Mouse (Mus musculus): ENCODE measurements at regions not wholly inside any gene's neighbourhood (a gene's known extent, or its start where the extent isn't known, plus 50 kb on each side); places are given as distances from the start of the nearest gene placed in this dataset.
"Not testable (repeated sequence)": the region's sequence is repeated elsewhere in the genome, so short reads cannot be mapped to it uniquely, and the experiment has no call there.

DNA sequence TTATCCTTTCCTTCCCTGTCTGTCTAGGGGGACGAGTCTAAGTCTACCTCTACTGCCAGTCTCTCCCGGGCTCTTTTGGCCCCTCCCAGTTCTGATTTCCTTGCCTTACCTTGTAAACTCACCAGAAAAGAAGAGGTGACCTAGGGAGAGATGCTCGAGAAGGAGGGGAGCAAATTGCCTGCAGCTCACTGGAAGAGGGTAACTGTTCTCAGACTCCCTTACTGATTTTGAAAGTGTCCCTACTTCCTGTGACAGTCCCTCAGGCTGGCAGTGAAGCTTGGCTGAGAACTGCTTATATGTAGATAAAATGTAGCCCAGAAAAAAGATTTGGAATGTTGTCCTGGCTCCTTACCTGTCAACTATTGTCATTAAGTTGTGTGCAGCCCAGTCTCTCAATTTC is 180.6 kb upstream of the Tab2 start:
- DNase-seq (ENCODE audit: low spot score in 2 of 2), result no peak

DNA sequence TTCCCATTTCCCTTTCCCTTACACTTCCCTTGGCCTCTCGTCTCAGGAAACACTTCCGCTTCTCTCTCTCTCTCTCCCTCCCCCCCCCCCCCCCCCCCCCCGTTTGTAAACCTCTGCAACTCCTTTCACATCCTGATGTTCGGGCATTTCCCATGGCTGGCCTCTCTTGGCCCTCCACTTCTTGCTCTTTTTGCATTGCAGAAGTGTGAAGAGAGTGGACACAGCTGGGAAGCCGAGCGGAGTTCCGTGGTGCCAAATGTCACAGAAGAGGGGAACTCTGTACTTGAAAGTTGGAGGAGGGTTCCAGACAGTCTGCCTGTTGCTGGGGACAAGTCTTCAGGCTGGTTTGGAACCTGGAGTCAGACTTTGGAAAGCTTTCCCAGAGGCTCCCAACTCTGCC is 179.2 kb upstream of the Tab2 start:
- no peak for DNase-seq (ENCODE audit: low spot score in 2 of 2)

DNA sequence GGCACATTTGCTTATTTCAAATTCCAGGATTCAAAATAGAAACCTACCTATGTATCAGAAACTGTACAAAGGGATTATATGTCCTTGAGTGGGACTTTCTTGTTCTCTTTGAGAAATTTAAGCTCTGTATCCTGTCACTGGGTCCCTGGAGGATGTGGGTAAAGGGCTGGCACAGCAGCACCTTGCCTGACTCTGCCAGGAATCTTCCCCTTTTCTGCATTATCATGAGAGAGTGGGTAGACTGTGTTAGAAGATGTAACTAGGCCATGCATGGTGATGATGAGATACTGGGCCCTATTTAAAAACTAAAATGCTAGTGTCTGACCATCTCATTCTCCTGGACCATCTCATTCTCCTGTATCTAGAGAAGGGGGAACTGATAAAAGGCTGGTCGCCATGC is 178.4 kb upstream of the Tab2 start:
- no peak for DNase-seq (ENCODE audit: low spot score in 2 of 2)

DNA sequence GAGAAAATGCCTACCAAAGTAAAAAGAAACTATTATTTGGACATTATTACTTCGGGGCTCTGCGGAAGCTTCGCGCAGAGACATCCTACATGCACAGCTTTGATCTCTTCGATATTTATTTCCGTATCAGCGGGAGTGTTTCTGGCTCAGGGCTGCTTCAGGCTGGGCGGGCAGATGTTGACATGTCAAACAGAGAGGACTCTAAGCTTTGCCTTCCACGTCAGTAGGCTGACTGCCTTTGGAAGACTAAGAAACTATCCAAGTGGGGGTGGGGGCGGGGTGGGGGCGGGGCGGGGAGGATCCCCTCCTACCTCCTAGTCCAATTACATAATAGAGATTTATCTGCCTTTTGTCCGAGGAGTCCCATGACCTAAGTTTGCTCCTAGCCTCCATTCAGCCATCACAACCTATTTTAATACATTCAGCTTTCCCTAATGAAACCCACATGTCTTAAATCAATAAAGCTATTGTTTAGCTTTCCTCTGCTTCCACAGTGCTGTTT is 177.5 kb upstream of the Tab2 start:
- DNase-seq (ENCODE audit: low spot score in 2 of 2), result peak in 1 of 2 experiments; percentile 13

DNA sequence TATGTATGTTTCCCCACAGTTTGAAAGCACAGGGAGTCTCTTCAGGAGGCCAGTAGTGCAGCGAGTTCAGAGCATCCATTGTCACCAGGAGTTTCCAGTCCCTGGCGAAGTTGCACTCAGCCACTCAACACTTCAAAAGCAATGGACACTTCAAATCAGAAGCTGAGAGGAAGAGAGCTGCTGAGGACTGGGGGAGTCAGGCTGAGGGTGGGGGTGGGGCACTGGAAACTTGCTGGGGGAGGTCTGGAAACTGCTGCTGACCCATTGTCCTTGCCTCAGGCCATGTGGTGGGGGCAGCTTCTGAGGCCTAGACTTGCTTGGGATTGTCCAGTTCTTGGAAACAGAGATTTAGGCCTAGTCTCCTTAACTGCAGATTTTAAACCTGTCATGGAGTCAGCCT is 176.8 kb upstream of the Tab2 start:
- DNase-seq (ENCODE audit: low spot score in 2 of 2), result no peak

DNA sequence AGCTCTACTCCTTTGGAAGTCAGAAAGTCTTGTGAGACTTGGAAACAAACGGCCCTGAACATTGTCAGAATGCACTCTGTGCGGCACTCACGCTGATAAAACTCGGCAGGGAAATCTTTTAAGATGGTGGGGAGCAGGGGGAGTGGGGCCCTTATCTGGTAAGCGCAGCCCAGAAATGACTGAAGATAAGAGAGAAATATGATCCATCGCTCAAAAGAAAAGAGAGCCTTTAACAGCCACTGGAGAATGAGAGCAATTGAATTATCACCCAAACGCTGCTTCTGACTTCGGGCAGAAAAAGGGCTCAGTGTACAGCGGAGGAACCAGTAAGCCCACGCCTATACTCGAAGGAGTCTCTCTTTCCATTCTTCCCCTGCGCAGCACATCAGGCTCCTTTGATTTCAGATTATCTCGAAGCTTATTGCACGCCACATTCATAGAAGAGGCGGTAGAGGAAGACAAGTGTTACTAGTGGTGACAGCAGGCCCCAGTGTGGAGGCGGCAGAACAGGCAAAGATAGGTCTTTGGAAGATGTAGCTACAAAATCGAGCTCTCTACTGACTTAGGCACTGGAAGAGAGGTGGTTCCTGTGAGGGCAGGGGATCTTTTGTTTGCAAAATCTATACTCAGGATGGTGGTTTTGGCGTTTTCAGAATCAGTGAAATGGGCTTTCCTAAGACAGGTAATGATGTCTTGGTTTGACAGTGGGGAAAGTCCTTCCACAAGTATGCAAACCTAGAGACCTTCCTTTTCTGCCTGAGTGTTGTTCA is 174.6 kb upstream of the Tab2 start:
- peak; percentile 70 to 86 for DNase-seq (ENCODE audit: low spot score in 2 of 2)

DNA sequence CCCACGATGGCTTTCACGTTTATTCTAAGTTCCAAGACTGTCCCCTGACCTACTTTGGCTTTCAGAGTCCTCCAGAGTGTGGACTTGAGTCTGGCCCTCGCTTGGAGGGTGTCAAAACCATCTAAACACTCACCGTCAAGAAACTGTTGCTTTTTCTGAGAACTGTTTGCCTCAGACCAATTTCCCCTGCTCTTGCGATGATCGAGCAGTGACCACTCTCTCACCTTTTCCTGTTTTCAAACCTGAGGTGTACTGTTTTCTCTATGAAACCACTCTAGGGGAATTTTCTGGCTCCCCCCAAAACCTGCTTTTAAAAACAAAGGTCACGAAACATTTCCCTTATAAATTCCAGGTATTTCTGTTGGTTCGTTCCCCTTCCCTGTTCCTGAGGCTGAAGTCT is 174.0 kb upstream of the Tab2 start:
- DNase-seq (ENCODE audit: low spot score in 2 of 2), result no peak

DNA sequence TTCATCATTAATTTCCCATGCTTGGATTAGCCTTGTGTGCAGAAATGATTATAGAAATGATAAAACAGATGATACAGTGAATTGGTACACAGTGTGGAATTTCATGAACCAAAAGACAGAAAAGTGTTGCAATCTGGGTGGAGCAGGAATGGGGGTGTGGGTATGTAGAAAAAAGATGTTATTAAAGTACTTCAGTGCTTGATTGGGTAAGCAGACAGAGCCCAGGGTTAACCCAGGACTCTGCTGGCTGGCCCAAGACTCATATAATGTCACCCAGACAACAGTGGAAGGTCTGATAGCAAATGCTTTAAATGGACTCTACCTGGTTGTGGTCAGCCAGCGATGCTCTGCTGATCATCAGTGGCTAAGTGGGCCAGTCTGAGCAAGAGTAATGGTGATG is 168.1 kb upstream of the Tab2 start:
- no peak for DNase-seq (ENCODE audit: low spot score in 2 of 2)

DNA sequence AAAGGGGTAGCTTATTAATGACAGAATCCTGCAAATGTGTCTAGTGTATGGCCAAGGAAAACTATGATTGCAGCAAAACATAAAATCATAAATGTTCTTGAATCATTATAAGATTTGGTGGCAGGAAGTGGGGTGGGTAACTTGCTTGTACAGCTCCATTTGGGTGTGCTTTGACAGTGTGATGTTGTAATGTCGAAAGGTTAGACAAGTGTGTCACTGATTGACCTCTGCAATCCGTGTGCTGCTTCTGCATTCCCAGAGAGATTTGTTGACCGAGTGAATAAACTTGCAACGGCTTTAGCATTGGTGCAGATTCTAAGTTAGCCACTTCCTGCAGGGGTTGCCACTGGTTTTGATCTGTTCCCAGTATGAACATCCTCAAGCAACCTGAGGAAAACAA is 165.9 kb upstream of the Tab2 start:
- no peak for DNase-seq (ENCODE audit: low spot score in 2 of 2)

DNA sequence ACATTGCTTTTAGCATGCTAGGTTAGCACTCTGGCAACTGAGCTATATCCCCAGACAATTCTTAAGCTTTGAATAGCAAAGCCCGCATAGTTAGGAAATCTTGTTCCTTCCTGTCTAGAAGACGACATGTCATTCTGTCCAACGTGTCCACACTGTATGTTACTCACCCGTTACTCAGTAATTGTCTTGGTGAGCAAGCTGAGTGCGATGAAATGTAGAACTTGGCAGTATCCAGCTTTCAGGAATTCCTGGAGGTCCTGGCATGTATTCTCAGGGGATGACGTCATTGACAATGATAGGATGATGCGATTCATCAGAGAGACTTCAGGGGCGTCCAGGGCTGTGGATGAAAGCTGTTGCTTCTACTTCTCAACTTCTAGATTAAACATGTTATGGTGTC is 160.8 kb upstream of the Tab2 start:
- DNase-seq (ENCODE audit: low spot score in 2 of 2), result no peak

DNA sequence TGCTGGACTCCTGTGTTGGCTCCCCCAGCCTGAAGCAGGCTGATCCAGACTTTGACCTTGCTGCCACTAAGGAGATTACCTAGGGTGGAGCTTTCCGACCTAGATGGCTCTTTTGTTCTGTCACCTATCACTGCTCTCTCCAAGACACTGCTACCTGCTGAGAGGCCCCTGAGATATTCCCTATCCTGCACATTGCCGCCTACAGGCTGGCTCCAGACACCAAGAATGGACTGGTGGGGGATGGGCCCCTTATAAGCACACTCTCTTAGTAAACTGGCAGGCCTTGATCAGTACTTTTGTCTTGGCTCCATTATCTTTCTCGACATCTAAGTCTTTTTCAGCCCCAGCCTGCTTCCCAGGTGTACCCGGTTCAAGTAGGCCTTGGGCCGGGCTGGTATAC is 158.9 kb upstream of the Tab2 start:
- not testable (repeated sequence) for DNase-seq (ENCODE audit: low spot score in 2 of 2)

DNA sequence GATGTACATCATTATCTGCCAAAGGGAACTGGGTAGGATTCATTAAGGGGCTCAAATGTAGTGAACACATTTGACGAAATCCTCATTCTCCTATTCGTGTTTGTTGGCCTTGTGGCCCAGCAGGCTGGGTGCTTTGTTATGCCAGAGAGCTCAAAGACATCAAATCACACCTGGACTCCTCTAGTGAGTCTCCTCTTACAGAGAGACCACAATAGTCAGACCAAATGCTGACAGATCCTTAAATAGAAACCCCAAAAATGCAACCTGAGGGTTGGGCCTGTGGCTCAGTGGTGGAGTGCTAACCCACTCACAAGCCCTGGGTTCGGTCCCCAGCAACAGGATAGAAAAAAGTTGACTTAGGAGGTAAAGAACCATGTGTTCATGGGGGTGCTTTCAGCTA is 158.5 kb upstream of the Tab2 start:
- no peak for DNase-seq (ENCODE audit: low spot score in 2 of 2)

DNA sequence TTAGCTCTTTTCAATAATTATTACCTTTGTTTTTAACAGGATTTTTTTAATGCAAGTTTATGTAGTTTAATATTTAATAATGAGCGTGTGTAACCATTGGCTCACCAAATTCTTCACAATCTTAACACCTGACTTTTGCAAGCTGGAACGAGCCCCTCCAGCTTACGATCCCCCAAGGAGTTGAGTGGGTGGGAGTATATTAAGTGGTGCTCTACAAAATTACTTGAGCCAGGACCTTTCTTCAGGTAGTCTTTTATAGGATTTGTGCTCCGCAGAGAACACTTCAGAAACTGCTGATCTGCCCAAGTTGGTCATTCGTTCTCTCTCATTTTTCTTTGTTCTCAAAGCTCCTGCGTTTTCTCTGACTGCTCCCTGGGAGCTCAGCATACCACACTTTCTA is 144.5 kb upstream of the Tab2 start:
- no peak for DNase-seq (ENCODE audit: low spot score in 2 of 2)

DNA sequence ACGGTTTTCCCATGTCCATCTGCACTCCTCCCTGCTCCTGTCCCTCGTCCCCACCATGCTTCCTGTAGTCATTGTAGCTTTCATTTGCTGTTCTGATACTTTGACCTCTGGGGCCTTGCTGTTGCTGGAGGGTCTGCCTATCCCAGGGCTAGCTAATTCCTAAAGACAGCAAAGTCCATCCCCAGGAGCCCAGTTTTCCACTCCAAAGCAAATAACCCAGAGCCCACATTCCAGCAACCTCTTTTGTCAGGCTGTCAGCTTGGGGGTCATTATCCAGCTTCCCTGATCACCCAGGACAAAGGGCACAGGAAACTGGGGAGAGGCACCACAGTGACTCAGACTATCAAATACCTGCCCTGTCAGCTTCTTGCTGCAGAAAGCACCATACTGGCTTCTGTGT is 139.9 kb upstream of the Tab2 start:
- DNase-seq (ENCODE audit: low spot score in 2 of 2), result no peak

DNA sequence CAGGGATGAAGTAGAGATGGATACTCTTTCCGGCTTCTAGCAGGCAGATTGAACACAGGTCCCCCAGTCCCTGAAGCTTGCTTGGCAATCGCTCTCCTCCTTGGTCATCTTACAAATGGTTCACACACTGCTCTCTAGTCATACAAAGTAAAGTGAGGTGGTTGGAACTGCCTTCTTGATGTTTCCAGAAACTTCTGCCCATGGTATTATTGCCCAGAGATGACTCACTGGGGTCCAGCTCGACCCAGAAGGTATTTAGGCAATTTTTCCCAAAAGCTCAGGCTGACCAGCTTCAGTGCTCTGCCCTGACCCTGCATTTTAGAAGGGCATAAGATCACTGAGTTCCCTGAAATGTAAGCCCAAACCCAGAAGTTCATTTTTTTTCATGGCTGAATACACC is 139.2 kb upstream of the Tab2 start:
- no peak for DNase-seq (ENCODE audit: low spot score in 2 of 2)

DNA sequence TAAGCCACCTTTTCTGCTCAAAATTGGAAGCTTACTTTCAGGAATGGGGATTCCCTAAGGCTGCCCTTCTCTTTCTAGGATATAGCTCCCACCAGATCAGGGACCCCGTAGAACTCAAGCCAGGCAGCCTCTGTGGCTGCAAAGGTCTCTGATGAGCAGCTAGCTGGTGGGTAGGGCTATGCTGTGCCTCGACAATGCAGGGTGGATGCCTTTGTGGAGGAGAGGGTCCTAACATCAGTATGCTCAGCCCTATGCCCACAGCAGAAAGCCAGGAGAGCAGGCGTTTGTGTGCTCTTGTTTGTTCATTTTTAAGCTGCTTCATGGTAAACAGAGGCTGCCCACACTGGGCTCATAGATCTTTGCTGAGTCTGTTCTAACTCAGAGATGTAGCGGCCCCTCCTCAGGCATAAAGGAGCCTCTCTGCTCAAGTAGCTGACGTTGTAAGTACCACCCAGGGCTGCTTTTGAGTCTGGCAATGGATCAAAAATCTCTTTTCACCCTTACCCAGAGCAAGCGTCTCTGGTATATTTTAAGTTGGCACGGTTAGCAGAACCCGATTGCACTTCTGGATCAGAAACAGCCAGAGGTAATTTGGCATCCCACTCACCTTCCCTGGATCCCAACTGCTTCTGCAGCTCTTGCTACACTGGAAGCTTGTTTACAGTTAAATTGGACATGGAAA is 136.0 kb upstream of the Tab2 start:
- DNase-seq (ENCODE audit: low spot score in 2 of 2), result no peak

DNA sequence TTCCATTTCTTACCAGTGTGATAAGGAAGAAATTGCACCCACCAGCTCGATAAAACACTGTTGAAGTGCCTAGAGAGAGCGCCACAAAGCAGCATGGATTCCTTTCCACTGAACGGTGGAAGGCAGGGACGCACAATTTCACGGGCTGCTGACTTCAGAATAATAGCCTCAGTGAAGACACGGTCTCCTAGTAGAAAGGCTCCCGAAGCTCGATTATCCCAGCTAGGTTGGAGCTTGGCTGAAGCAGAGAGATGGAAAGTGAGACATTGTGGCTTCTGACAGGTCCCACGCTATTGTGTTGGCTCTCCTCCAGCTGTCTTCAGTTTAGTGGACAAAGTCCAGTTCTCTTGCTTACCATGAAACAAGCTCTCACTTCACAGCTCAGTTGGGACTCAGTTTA is 133.3 kb upstream of the Tab2 start:
- DNase-seq (ENCODE audit: low spot score in 2 of 2), result no peak

DNA sequence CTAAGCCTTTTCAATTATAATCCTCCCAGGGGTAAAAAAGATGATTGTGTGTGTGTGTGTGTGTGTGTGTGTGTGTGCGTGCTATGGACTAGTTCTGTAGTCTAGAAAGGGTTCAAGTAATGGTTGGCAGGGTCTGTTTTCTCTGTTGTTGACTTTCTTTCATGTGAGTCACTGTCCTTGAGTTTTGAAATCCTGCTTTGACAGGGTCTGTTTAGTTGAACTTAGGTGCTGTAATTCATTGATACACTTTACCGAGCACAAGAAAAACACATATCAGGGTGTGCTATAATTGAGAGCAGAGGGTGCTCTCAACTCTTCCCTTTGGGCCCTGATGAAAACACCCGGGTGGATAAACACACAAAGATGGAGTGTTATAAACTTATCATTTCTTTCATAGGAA is 132.7 kb upstream of the Tab2 start:
- no peak for DNase-seq (ENCODE audit: low spot score in 2 of 2)

DNA sequence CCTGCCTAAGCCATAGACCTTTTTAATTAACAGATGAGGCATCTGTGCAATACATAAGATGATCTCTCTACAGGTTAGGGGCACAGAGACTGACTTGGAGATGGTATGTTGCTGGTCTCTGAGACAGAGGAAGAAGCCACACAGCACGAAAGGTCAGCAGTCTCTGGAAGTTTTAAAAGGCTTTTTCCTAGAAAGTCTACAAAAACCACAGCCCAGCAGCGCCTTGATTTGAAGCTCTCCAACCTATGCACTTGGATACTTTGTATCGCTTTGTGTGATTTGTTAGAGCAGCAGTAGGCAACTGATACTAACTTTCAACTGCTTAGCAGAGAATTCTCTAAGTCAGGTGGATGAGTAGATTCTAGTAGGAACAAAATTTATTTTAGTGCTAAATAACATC is 132.3 kb upstream of the Tab2 start:
- DNase-seq (ENCODE audit: low spot score in 2 of 2), result no peak

DNA sequence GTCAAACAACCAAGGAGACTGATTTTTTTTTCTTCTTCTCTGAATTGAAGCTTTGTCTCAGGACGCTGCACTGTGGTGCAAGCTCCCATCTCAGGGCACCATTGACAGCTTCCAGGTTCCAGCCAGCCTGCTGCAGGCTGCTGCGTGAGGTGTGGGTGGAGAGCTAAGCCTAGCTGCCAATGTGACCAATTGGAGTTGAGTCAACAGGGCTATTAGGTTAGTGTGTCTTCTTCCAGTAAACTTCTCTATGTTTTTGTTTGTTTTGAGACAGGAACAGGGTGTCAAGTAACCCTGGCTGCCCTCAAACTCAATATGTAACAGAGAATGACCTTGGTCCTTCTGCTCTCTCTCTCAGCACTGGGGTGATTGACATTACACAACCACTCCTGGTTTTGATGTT is 131.1 kb upstream of the Tab2 start:
- no peak for DNase-seq (ENCODE audit: low spot score in 2 of 2)

DNA sequence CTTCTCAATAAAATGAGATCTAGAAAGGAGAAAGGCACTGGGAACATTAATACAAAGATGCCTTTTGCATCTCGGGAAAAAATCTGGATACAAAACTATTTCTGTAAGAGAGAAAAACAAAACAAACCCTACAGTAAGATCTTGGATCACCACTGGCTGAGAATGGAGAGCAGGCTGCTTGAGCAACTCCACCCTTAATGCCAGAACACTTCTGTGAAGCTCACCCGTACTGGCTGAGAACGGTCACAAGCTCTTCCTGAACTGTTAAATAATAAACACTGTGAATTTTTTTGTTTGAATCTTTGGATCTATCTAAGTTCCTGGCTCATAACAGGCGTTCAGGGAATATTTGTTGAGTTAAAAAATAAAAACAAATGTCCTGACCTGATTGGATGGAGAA is 130.4 kb upstream of the Tab2 start:
- DNase-seq (ENCODE audit: low spot score in 2 of 2), result no peak

DNA sequence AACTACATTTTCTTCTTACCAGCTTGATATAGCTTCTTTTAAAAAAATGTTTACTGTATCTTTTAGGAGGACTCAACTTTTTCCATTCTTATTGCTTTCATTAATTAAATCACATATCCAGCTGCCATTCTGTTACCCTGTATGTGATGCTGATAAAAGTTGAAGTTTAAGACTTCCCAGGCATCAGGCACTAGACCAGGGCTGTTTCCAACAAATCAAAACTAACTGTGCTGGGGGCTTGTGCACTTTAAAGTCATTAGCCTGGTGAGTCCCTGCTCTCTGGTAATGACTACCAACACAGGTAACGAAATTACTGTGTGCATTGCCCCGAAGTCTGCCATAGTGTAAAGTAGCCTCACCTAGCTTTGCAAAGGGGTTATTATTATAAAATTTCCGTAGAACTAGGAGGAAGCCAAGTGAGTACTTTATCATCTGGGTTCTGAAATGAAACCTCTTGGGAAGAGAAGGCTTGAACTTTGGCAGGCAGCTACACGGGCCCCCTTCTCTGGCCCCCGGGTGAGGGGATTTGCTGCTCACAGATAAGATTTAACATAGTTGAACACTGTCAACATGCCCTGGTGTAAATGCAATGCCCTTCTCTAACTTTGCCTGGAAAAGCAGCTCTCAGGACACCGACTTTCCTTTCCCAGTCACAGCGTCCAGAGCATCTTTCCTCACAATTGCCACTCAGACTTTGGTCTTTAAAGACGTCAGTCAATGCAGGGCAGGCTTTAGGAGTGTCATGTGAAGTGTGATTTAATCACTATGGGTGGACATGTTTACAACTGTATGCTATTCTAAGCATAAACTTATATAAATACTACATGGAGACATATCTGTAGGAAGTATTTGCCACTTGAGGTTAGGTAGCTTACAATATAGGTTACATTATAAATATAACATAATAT is 122.1 kb upstream of the Tab2 start:
- no peak for DNase-seq (ENCODE audit: low spot score in 2 of 2)
